Mouse (Mus musculus) megakaryocyte, embryonic 14.5 days (primary cell): ENCODE measurements around the gene Mgarp. TPM values are rescaled to one million over a fixed set of nuclear protein-coding genes. Genes with fewer than 3 reads are reported as not detected.
"Not testable (repeated sequence)": the region's sequence is repeated elsewhere in the genome, so short reads cannot be mapped to it uniquely, and the experiment has no call there.

Experiments
- H3K27me3 ChIP-seq: replicated peaks from 2 replicates; pipeline ENCODE3; 2012; ENCODE audit warnings: inconsistent platforms
- H3K36me3 ChIP-seq: replicated peaks from 2 replicates; pipeline ENCODE3; 2012; ENCODE audit warnings: low read length, inconsistent platforms, mixed read lengths
- H3K4me1 ChIP-seq: 2 replicates; pipeline ENCODE4 v1.6.1; 2012; ENCODE audit warnings: inconsistent platforms
- H3K4me3 ChIP-seq: replicated peaks from 2 replicates; pipeline ENCODE3; 2012; ENCODE audit warnings: moderate library complexity, mild to moderate bottlenecking, inconsistent platforms
- H3K9me3 ChIP-seq: 2 replicates; pipeline ENCODE4 v1.6.1; 2012; ENCODE audit warnings: inconsistent platforms
- FLI1 ChIP-seq: IDR thresholded peaks from 2 replicates; pipeline ENCODE4 v1.6.1; 2012; ENCODE audit warnings: low read length, inconsistent platforms, mixed read lengths
- GATA1 ChIP-seq: IDR thresholded peaks from 3 replicates; pipeline ENCODE4 v1.6.1; 2012; ENCODE audit warnings: mixed read lengths, low read length, inconsistent platforms, borderline replicate concordance
- polyA plus RNA-seq: library from polyadenylated mRNA; stranded (reverse); fragments of >175 nt; gene quantifications from 2 replicates; pipeline ENCODE4 v1.2.3, GENCODE M21; 2012; ENCODE audit warnings: low replicate concordance; ENCODE audit not compliant: insufficient read depth

The Mgarp gene
- polyA plus RNA-seq, 1 experiment: 6.5 TPM

- peaks cover 12% of the 10 kb centered on the region for H3K36me3 ChIP-seq
- H3K4me1 ChIP-seq: peaks cover 36% of the 10 kb centered on the region
- TF ChIP-seq GATA1 (no peak), FLI1 (no peak)
- no peaks in the 10 kb centered on the region for H3K9me3 ChIP-seq
- peaks cover 20% of the 10 kb centered on the region for H3K27me3 ChIP-seq
- H3K4me3 ChIP-seq: no peak overlapping the region
Observed at GRCm38 (mm10) chr3:51398667-51399066, 2.1 kb upstream of the Mgarp start.

GRCm38 (mm10) chr3:51397700-51398299, 1.3 kb upstream of the Mgarp start:
- TF ChIP-seq GATA1 (no peak), FLI1 (no peak)
- Histone ChIP-seq H3K9me3 (no peaks in the 10 kb centered on the region), H3K27me3 (peaks cover 20% of the 10 kb centered on the region), H3K4me3 (no peak overlapping the region), H3K36me3 (peaks cover 3% of the 10 kb centered on the region), H3K4me1 (peaks cover 36% of the 10 kb centered on the region)

GRCm38 (mm10) chr3:51395461-51396145, 935 bp downstream of the Mgarp start:
- Histone ChIP-seq H3K9me3 (no peaks in the 10 kb centered on the region), H3K27me3 (peaks cover 20% of the 10 kb centered on the region), H3K36me3 (no peaks in the 10 kb centered on the region), H3K4me3 (peak overlapping the region; percentile 92), H3K4me1 (peaks cover 32% of the 10 kb centered on the region)
- TF ChIP-seq FLI1 (no peak), GATA1 (no peak)

- Histone ChIP-seq H3K27me3 (peaks cover 20% of the 10 kb centered on the region), H3K4me1 (peaks cover 31% of the 10 kb centered on the region), H3K9me3 (no peaks in the 10 kb centered on the region), H3K36me3 (no peaks in the 10 kb centered on the region), H3K4me3 (no peak overlapping the region)
- no peak for TF ChIP-seq GATA1
- no peak for TF ChIP-seq FLI1
Observed at GRCm38 (mm10) chr3:51394881-51395280, 1.7 kb downstream of the Mgarp start.

GRCm38 (mm10) chr3:51393651-51394050, 2.9 kb downstream of the Mgarp start:
- no peak for TF ChIP-seq FLI1
- Histone ChIP-seq H3K9me3 (no peaks in the 10 kb centered on the region), H3K4me3 (no peak overlapping the region), H3K4me1 (peaks cover 27% of the 10 kb centered on the region), H3K27me3 (peaks cover 22% of the 10 kb centered on the region), H3K36me3 (no peaks in the 10 kb centered on the region)

GRCm38 (mm10) chr3:51393018-51393417, 3.5 kb downstream of the Mgarp start:
- not testable (repeated sequence) for H3K36me3 ChIP-seq, H3K9me3 ChIP-seq, H3K4me3 ChIP-seq
- Histone ChIP-seq H3K27me3 (peaks cover 21% of the 10 kb centered on the region), H3K4me1 (peaks cover 25% of the 10 kb centered on the region)

- Histone ChIP-seq H3K36me3 (no peaks in the 10 kb centered on the region), H3K4me1 (peaks cover 21% of the 10 kb centered on the region), H3K4me3 (no peak overlapping the region), H3K9me3 (no peaks in the 10 kb centered on the region), H3K27me3 (peaks cover 24% of the 10 kb centered on the region)
- TF ChIP-seq GATA1 (no peak), FLI1 (no peak)
Observed at GRCm38 (mm10) chr3:51391591-51391990, 4.9 kb downstream of the Mgarp start.

GRCm38 (mm10) chr3:51391095-51391494, 5.4 kb downstream of the Mgarp start:
- Histone ChIP-seq H3K4me3 (no peak overlapping the region), H3K9me3 (no peaks in the 10 kb centered on the region), H3K36me3 (no peaks in the 10 kb centered on the region), H3K4me1 (peaks cover 16% of the 10 kb centered on the region), H3K27me3 (peaks cover 22% of the 10 kb centered on the region)
- TF ChIP-seq GATA1 (no peak), FLI1 (no peak)

- Histone ChIP-seq H3K27me3 (peaks cover 14% of the 10 kb centered on the region), H3K36me3 (no peaks in the 10 kb centered on the region), H3K4me3 (peak overlapping the region; percentile 77), H3K4me1 (peaks cover 11% of the 10 kb centered on the region), H3K9me3 (no peaks in the 10 kb centered on the region)
- TF ChIP-seq GATA1 (no peak), FLI1 (no peak)
Observed at GRCm38 (mm10) chr3:51388904-51389303, 7.6 kb downstream of the Mgarp start.

- Histone ChIP-seq H3K4me1 (peaks cover 11% of the 10 kb centered on the region), H3K4me3 (no peak overlapping the region), H3K9me3 (no peaks in the 10 kb centered on the region), H3K36me3 (no peaks in the 10 kb centered on the region), H3K27me3 (peaks cover 14% of the 10 kb centered on the region)
- TF ChIP-seq GATA1 (no peak), FLI1 (no peak)
Observed at GRCm38 (mm10) chr3:51387868-51388381, 8.6 kb downstream of the Mgarp start.
